Mouse (Mus musculus): ENCODE measurements around the gene Fmo9. TPM values are rescaled to one million over a fixed set of nuclear protein-coding genes. Genes with fewer than 3 reads are reported as not detected.

Gene Fmo9
- not detected in 2 replicates for polyA plus RNA-seq (2016; fragmentation: Nextera tagmentation; extraction: Ambion mirVana)

- Histone ChIP-seq H3K4me3 (no peak within 1 kb of the TSS), H3K27ac (replicated peaks) (no peak within 1 kb of the TSS), H3K36me3 (no peaks in the 10 kb centered on the region), H3K9me3 (replicated peaks) (no peaks in the 10 kb centered on the region), H3K27me3 (ENCODE audit: low read depth, poor library complexity, severe bottlenecking) (no peaks in the 10 kb centered on the region), H3K4me1 (no peaks in the 10 kb centered on the region)
- WGBS = 88% methylated on average over 1 of the region's 1 CpGs
- DNase-seq (ENCODE audit: low spot score) = no peak
These were observed at the start of gene Fmo9 for GRCm38 (mm10) chr1:166681745-166682144. Fmo9 (minus strand) TSS chr1:166681845.

GRCm38 (mm10) chr1:166730886-166731285 is 49.2 kb upstream of the Fmo9 start:
- no peak overlapping the region for H3K4me3 ChIP-seq
- H3K36me3 ChIP-seq = no peaks in the 10 kb centered on the region
- H3K27me3 ChIP-seq (ENCODE audit: low read depth, poor library complexity, severe bottlenecking) = no peaks in the 10 kb centered on the region
- H3K9me3 ChIP-seq (replicated peaks) = no peaks in the 10 kb centered on the region
- H3K27ac ChIP-seq (replicated peaks) = no peak overlapping the region
- no peaks in the 10 kb centered on the region for H3K4me1 ChIP-seq
- WGBS = 84% methylated on average over 4 of the region's 4 CpGs
- DNase-seq (ENCODE audit: low spot score) = no peak

GRCm38 (mm10) chr1:166730215-166730614 is 48.6 kb upstream of the Fmo9 start:
- Histone ChIP-seq H3K4me1 (no peaks in the 10 kb centered on the region), H3K4me3 (no peak overlapping the region), H3K27me3 (ENCODE audit: low read depth, poor library complexity, severe bottlenecking) (no peaks in the 10 kb centered on the region), H3K36me3 (no peaks in the 10 kb centered on the region), H3K27ac (replicated peaks) (no peak overlapping the region), H3K9me3 (replicated peaks) (no peaks in the 10 kb centered on the region)
- 71% methylated on average over 2 of the region's 2 CpGs for WGBS
- DNase-seq (ENCODE audit: low spot score) = no peak

- Histone ChIP-seq H3K4me1 (no peaks in the 10 kb centered on the region), H3K9me3 (replicated peaks) (no peaks in the 10 kb centered on the region), H3K27ac (replicated peaks) (no peak overlapping the region), H3K36me3 (no peaks in the 10 kb centered on the region), H3K27me3 (ENCODE audit: low read depth, poor library complexity, severe bottlenecking) (no peaks in the 10 kb centered on the region), H3K4me3 (no peak overlapping the region)
- 89% methylated on average over 7 of the region's 7 CpGs for WGBS
- DNase-seq (ENCODE audit: low spot score) = no peak
These were observed 29.2 kb upstream of the Fmo9 start for GRCm38 (mm10) chr1:166710861-166711260.

DNA sequence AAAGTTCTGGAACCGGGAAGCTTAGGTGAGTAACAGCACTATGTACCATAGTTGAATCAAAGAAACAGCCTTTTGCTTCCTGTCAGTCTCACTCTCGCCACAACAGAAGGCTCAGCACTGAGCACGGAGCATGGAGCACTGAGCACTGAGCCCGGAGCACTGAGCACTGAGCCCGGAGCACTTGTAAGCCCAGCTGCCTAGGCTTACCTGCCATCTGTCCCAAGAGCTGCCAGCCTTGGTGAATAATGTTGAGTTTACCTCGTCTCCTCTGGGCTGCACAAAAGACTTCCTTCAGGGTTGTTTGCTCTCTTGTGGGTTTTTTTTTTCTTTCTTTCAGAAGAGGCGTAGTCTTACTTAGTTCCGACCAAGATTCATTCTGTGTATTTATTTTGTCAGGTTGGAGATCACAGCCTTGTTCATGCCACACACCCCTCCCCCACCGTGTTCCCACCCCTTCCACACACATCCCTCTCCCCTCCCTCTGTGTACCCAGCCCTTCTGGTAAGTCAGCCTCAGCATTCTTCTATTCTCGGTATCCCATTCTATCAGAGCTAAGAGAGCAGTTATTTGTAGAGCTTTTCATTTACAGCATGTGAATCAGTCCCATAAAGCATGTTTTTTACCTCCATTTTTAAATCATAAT is 20.7 kb upstream of the Fmo9 start:
- no peaks in the 10 kb centered on the region for H3K36me3 ChIP-seq
- WGBS = 67% methylated on average over 10 of the region's 10 CpGs
- no peak overlapping the region for H3K4me3 ChIP-seq
- H3K9me3 ChIP-seq (replicated peaks) = no peaks in the 10 kb centered on the region
- H3K4me1 ChIP-seq = no peaks in the 10 kb centered on the region
- DNase-seq (ENCODE audit: low spot score) = no peak
- no peaks in the 10 kb centered on the region for H3K27me3 ChIP-seq (ENCODE audit: low read depth, poor library complexity, severe bottlenecking)
- H3K27ac ChIP-seq (replicated peaks) = no peak overlapping the region

DNA sequence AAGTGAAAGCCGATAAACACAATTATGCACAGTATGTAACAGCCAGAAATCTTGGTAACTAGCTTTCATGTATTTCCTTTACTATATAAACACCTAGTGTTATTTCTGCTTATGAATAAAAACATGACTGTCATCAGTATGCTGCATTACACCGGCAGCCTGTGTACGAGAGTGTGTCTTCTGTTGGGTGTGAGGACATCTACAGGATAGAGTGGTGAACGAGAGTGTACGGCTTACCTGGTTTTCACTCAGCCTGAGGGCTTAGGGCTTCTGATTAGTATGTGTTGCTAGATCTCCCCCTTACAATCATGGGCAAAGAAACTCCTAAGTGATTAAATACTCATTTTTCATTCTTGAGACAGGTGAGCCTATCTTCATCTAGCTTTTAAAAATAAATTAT is 12.4 kb downstream of the Fmo9 start:
- WGBS = 93% methylated on average over 5 of the region's 5 CpGs

DNA sequence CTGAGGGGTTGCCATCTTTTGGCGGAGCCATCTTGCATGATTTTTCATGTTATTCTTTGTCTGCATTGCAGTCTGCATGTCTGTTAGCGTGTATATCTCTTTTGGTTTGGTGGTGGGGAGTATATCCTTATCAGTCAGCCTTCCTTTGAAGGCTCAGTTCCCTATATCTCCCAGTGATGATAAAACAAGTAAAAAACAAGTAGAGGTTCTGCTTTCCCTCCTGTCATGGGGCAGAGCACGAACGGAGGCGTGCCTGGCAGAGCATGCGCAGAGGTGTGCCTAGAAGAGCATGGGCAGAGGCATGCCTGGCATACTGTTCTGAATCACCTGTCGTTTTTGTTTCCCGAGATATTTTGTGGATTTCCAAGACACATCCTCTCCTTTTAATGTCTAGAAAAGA is 20.8 kb downstream of the Fmo9 start:
- Histone ChIP-seq H3K27ac (replicated peaks) (no peak overlapping the region), H3K36me3 (no peaks in the 10 kb centered on the region), H3K9me3 (replicated peaks) (no peaks in the 10 kb centered on the region), H3K4me1 (no peaks in the 10 kb centered on the region), H3K27me3 (ENCODE audit: low read depth, poor library complexity, severe bottlenecking) (no peaks in the 10 kb centered on the region), H3K4me3 (no peak overlapping the region)
- WGBS = 86% methylated on average over 8 of the region's 8 CpGs
- DNase-seq (ENCODE audit: low spot score) = no peak

More for the DNA sequence above, 12.4 kb downstream of the Fmo9 start:
- no peak for DNase-seq (ENCODE audit: low spot score)
- H3K4me3 ChIP-seq = no peak overlapping the region
- H3K9me3 ChIP-seq (replicated peaks) = no peaks in the 10 kb centered on the region
- no peaks in the 10 kb centered on the region for H3K4me1 ChIP-seq
- H3K36me3 ChIP-seq = no peaks in the 10 kb centered on the region
- H3K27me3 ChIP-seq (ENCODE audit: low read depth, poor library complexity, severe bottlenecking) = no peaks in the 10 kb centered on the region
- no peak overlapping the region for H3K27ac ChIP-seq (replicated peaks)

DNA sequence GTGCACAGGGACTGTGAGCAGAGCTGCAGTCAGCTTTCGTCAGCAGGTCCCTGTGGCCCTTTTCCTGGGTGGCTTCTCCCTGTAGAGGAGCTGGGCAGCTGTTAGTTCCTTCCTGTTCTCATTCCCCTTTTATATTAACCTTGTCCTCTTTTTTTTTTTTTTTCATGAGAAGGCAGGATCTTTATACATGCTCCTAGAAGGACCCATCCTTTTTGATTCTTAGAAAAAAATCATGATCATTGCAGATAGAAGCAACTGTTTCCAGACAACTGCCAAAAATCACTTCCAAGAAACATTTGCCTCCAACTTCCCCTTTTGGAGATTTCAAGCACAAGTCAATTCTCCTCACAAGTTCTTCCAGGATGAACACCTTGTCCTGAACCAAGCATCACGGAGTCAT is 34.1 kb downstream of the Fmo9 start, which contains the start of gene Gm4847:
Gm4847 (minus strand) TSS at position 101 of the 400 bp plus-strand sequence.
- Histone ChIP-seq H3K9me3 (replicated peaks) (no peaks in the 10 kb centered on the region), H3K27ac (replicated peaks) (no peak within 1 kb of the TSS), H3K27me3 (ENCODE audit: low read depth, poor library complexity, severe bottlenecking) (no peaks in the 10 kb centered on the region), H3K36me3 (no peaks in the 10 kb centered on the region), H3K4me3 (no peak within 1 kb of the TSS), H3K4me1 (no peaks in the 10 kb centered on the region)
- 88% methylated on average over 2 of the region's 2 CpGs for WGBS
- no peak for DNase-seq (ENCODE audit: low spot score)

Small RNAs within 50 kb of the gene (microRNA-seq; reads per million reads assigned to microRNA genes)
- gene Gm22992 = not detected

Other genes with a start within 250 kb of the Fmo9 start
- not detected in 2 replicates for gene Gm4846, start 184.3 kb downstream of the Fmo9 start, polyA plus RNA-seq (2016; fragmentation: Nextera tagmentation; extraction: Ambion mirVana)
- not detected in 2 replicates for gene Gm4847, start 34.2 kb downstream of the Fmo9 start, polyA plus RNA-seq (2016; fragmentation: Nextera tagmentation; extraction: Ambion mirVana)

Data from midbrain, embryonic 10.5 days (tissue).